Mouse (Mus musculus): ENCODE data around the gene Chchd1. TPM values are rescaled to one million over a fixed set of nuclear protein-coding genes. Genes with fewer than 3 reads are reported as not detected.
A peak's percentile ranks its signal among the peaks of the same experiment; 100 is the strongest.

Chchd1 gene
- polyA plus RNA-seq, 1 experiment from 2014 or later = 218 TPM

DNA sequence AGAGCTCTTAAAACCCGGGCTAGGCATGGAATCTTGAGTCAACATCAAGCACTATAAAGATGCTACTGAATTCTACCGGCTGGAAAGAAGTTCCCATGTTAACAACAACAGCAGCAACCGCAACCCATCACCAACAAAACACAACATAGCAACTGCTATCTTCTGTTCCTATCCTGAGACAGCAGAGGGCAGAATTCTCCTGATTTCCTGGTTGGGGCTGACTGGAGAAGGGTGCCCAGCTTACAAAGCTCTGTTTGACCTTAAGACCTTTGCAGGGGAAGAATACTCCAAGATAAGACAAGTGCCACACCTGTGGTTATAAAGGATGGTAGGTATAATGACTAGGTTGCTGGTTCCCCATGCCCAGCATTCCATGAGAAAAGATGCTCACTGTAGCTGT is 44.1 kb downstream of the Chchd1 start:
- ATAC-seq (replicated peaks; ENCODE audit: insufficient number of reproducible peaks, insufficient read depth, low FRiP score, low read depth) = no peak
- Histone ChIP-seq H3K36me3 (peaks cover 34% of the 10 kb centered on the region), H3K4me1 (replicated peaks) (peaks cover 25% of the 10 kb centered on the region), H3K9ac (no peak overlapping the region), H3K4me2 (no peak overlapping the region), H3K9me3 (replicated peaks) (no peaks in the 10 kb centered on the region), H3K4me3 (no peak overlapping the region), H3K27me3 (no peaks in the 10 kb centered on the region), H3K27ac (no peak overlapping the region)
- 75% methylated on average over 3 of the region's 3 CpGs for WGBS

DNA sequence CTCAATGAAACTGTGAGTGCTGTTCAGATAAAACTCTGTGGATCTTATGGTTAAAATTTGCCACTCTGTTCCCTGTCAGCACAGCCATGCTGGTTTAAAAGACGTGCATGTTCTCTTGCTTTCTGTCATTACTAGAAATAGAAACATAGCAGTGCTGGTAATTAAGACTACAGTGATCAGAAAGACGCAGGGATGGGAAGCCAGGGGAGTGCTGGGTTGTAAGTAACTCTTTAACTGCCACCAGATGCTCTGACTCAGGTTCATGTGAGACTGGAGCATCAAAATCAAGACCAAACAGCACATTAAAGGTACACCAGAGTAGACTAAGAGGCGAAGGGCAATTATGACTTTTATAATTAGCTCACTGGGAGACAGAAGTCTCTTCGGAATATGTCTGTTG is 45.6 kb downstream of the Chchd1 start:
- Histone ChIP-seq H3K27ac (peak overlapping the region; percentile 78), H3K36me3 (peaks cover 40% of the 10 kb centered on the region), H3K27me3 (no peaks in the 10 kb centered on the region), H3K9me3 (replicated peaks) (no peaks in the 10 kb centered on the region), H3K4me2 (no peak overlapping the region), H3K4me3 (no peak overlapping the region), H3K4me1 (replicated peaks) (peaks cover 25% of the 10 kb centered on the region), H3K9ac (no peak overlapping the region)
- WGBS = 46% methylated on average over 4 of the region's 4 CpGs
- ATAC-seq (replicated peaks; ENCODE audit: insufficient number of reproducible peaks, insufficient read depth, low FRiP score, low read depth) = no peak

DNA sequence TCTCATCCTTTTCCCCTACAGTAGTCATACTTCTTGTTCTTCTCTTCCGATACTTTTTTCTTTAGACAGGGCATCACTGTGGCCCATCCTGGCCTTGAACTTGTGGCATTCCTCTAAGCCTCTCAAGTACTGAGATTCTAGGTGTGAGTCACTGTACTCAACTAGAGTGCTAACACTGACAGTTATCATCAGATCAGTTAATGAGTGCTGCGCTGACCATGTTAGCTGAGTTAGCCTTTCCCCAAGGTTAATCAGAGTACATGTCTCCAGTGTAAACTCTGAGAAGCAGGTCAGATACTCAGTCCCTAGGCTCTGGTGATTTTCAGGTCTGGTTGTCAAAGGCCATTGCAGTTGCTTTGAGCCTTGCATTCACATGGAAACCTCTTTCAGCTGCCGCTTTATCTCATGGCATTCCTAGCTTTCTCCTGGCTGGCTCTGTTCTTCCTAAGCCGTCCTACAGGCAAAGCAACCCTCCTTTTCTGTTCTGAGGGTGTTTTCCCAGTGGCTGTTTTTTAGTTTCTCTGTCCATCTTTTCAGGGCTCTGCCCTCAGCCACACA is 46.8 kb downstream of the Chchd1 start:
- Histone ChIP-seq H3K4me1 (replicated peaks) (peaks cover 25% of the 10 kb centered on the region), H3K9ac (no peak overlapping the region), H3K4me3 (no peak overlapping the region), H3K27me3 (no peaks in the 10 kb centered on the region), H3K4me2 (no peak overlapping the region), H3K27ac (peak overlapping the region; percentile 78), H3K9me3 (replicated peaks) (no peaks in the 10 kb centered on the region), H3K36me3 (peaks cover 37% of the 10 kb centered on the region; the same call in 1 of the 2 replicates)
- no peak for ATAC-seq (replicated peaks; ENCODE audit: insufficient number of reproducible peaks, insufficient read depth, low FRiP score, low read depth)
- 36% methylated on average over 4 of the region's 4 CpGs for WGBS

DNA sequence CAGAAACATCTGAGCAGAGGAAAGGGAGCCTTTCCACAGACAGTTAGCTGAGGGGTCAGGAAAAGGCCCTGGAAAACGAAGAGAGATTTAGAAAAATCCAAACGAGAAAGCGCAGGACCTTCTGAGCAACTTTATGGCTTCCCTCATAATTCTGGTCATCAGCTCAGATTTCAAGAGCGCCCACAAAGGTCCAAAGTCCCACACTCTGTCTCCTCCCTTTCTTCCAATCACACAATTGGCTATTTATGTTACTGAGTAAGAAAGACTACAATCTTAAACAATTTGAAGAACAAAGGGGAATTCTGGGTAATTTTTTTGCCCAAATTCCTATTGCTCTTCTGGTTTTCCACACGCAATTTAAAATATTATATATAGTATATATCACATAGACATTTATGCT is 47.7 kb downstream of the Chchd1 start:
- H3K4me2 ChIP-seq = no peak overlapping the region
- H3K27me3 ChIP-seq = no peaks in the 10 kb centered on the region
- H3K36me3 ChIP-seq = peaks cover 37% of the 10 kb centered on the region
- H3K4me3 ChIP-seq = no peak overlapping the region
- no peaks in the 10 kb centered on the region for H3K9me3 ChIP-seq (replicated peaks)
- WGBS = 79% methylated on average over 5 of the region's 5 CpGs
- no peak overlapping the region for H3K9ac ChIP-seq
- no peak for ATAC-seq (replicated peaks; ENCODE audit: insufficient number of reproducible peaks, insufficient read depth, low FRiP score, low read depth)
- H3K4me1 ChIP-seq (replicated peaks) = peaks cover 25% of the 10 kb centered on the region
- peak overlapping the region; percentile 78 for H3K27ac ChIP-seq

DNA sequence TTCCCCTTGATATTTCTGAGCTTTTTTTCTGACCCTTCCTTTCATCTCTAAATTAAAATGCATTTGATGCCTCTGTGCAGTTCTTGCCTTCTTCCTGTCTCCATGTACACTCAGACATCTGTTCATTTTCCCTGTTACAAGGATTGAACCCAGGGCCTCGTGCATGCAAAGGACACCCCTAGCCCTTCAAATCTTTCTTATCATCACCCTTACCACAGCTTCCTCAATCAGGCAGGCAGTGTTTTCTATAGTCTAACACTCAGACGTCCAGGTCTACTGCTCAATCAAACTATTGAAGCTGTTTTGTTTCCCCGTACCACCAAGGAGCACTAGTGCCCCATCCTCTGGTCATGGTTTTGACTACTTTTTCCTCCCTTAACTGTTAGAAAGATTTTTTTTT is 51.0 kb downstream of the Chchd1 start:
- Histone ChIP-seq H3K27me3 (no peaks in the 10 kb centered on the region), H3K9me3 (replicated peaks) (no peaks in the 10 kb centered on the region), H3K4me3 (no peak overlapping the region), H3K27ac (no peak overlapping the region), H3K36me3 (peaks cover 52% of the 10 kb centered on the region), H3K4me1 (replicated peaks) (peaks cover 17% of the 10 kb centered on the region), H3K4me2 (no peak overlapping the region), H3K9ac (no peak overlapping the region)
- WGBS = 76% methylated on average over 3 of the region's 3 CpGs
- ATAC-seq (replicated peaks; ENCODE audit: insufficient number of reproducible peaks, insufficient read depth, low FRiP score, low read depth) = no peak

Small RNA genes lying within 50 kb of the gene (microRNA-seq; reads per million reads assigned to microRNA genes)
- gene Mir6946 = not detected

Other genes starting within 250 kb of the Chchd1 start
- 40.6 and 44.8 TPM in 2 replicates for gene Anxa7, start 222.9 kb upstream of the Chchd1 start, polyA plus RNA-seq (2015; fragmentation: Nextera tagmentation; extraction: Ambion mirVana)
- 0.45 and 0.56 TPM in 2 replicates for gene Mss51, start 206.1 kb upstream of the Chchd1 start, polyA plus RNA-seq (2015; fragmentation: Nextera tagmentation; extraction: Ambion mirVana)
- gene Ppp3cb, start 156.4 kb upstream of the Chchd1 start, polyA plus RNA-seq (2015; fragmentation: Nextera tagmentation; extraction: Ambion mirVana) = 30.6 and 34.9 TPM in 2 replicates
- 4.0 and 4.8 TPM in 2 replicates for gene Usp54, start 61.9 kb upstream of the Chchd1 start, polyA plus RNA-seq (2015; fragmentation: Nextera tagmentation; extraction: Ambion mirVana)
- gene Myoz1, start 46.5 kb upstream of the Chchd1 start, polyA plus RNA-seq (2015; fragmentation: Nextera tagmentation; extraction: Ambion mirVana) = 10.2 and 11.6 TPM in 2 replicates
- gene Synpo2l, start 34.7 kb upstream of the Chchd1 start, polyA plus RNA-seq (2015; fragmentation: Nextera tagmentation; extraction: Ambion mirVana) = 167 and 174 TPM in 2 replicates
- 57.3 and 82.4 TPM in 2 replicates for gene Sec24c, start 28.7 kb upstream of the Chchd1 start, polyA plus RNA-seq (2015; fragmentation: Nextera tagmentation; extraction: Ambion mirVana)
- 19.0 and 23.9 TPM in 2 replicates for gene Fut11, start 8.0 kb upstream of the Chchd1 start, polyA plus RNA-seq (2015; fragmentation: Nextera tagmentation; extraction: Ambion mirVana)
- 18.2 and 24.7 TPM in 2 replicates for gene Zswim8, start 4.5 kb downstream of the Chchd1 start, polyA plus RNA-seq (2015; fragmentation: Nextera tagmentation; extraction: Ambion mirVana)
- 13.8 and 17.8 TPM in 2 replicates for gene Ndst2, start 31.6 kb downstream of the Chchd1 start, polyA plus RNA-seq (2015; fragmentation: Nextera tagmentation; extraction: Ambion mirVana)
- gene Camk2g, start 91.1 kb downstream of the Chchd1 start, polyA plus RNA-seq (2015; fragmentation: Nextera tagmentation; extraction: Ambion mirVana) = 75.7 and 76.8 TPM in 2 replicates
- 1.4 and 1.9 TPM in 2 replicates for gene Plau, start 133.7 kb downstream of the Chchd1 start, polyA plus RNA-seq (2015; fragmentation: Nextera tagmentation; extraction: Ambion mirVana)
- gene Vcl, start 226.4 kb downstream of the Chchd1 start, polyA plus RNA-seq (2015; fragmentation: Nextera tagmentation; extraction: Ambion mirVana) = 82.2 and 89.1 TPM in 2 replicates